Mouse (Mus musculus): Measurements from ENCODE around the gene Uso1.
"Not testable (repeated sequence)": the region's sequence is repeated elsewhere in the genome, so short reads cannot be mapped to it uniquely, and the experiment has no call there.

Gene Uso1

DNA sequence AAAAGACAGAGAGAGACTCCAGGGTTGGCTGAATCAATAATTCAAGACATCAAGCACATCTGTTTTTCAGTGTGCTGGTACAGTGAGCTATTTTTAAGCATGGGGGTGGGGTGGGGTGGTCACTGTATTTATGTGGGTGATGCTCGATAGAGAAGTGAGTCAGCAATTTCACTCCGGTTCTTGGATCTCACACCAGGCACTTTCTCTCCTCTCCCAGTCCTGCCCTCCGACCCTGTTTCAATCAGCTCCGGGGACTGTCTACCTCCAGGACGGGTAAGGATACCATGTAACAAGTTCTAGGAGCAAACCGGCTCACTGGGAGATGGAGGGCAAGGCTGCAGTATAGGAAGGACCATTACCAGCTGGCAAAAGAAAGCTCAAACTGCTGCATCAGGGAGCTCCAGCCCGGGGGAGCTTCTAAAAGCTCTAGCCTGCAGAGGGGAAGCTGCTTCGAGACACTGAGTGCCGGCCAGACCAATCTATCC, 10.6 kb upstream of the Uso1 start:
- DNase-seq (ENCODE audit: low read depth, low spot score): no peak

- DNase-seq (ENCODE audit: low read depth, low spot score): no peak
Measured at GRCm38 (mm10) chr5:92127751-92128150, 10.0 kb upstream of the Uso1 start.

GRCm38 (mm10) chr5:92128570-92128969, 9.2 kb upstream of the Uso1 start:
- no peak for DNase-seq (ENCODE audit: low read depth, low spot score)

DNA sequence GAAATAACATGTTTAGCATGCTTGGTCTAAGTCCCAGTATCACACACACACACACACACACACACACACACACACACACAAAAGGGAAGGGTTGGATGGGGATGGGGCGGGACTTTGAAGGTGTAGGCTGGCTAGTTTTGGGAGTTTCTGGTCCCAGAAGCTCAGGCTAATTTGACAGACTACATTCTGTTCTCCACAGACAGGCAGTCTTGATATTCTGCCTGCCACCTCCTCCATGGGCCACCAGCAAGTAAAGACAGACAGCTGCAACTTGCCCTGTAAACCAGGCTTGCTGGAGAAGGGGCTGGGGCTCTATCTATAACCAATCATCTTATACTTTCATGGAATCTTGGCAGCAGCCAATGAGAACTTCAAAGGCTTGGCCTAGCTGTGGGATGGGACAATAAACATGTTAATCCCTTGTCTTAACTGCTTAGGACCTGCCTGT, 8.4 kb upstream of the Uso1 start:
- DNase-seq (ENCODE audit: low read depth, low spot score): no peak

DNA sequence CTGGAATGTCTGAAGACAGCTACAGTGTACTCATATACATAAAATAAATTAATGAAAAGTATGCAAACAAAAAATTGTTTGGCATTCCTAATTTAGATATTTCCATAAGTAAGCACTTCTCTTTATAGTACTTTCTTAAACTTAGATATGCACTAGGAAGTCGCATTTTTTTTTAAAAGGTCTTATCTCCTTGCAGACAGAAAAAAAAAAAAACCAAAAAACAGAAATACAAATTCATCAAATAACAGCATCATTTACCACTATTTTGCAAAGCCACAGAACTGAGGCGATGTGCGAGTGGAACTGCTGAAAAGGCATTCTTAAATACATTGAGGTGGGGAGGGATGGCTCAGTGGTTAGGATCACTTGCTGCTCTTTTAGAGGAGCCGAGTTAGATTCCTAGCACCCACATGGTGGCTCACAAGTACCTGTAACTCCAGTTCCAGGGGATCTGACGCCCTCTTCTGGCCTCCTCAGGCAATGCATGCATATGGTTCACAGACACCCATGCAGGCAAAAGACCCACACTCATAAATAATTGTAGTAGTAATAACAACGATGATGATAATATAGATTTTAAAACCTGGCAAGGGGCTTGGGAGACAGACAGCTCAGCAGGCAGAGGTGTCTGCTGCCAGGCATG, 7.6 kb upstream of the Uso1 start:
- no peak for DNase-seq (ENCODE audit: low read depth, low spot score)

- DNase-seq (ENCODE audit: low read depth, low spot score): no peak
Measured at GRCm38 (mm10) chr5:92132127-92132526, 5.6 kb upstream of the Uso1 start.

- not testable (repeated sequence) for DNase-seq (ENCODE audit: low read depth, low spot score)
Measured at GRCm38 (mm10) chr5:92133006-92133405, 4.7 kb upstream of the Uso1 start.

- no peak for DNase-seq (ENCODE audit: low read depth, low spot score)
Measured at GRCm38 (mm10) chr5:92134934-92135333, 2.8 kb upstream of the Uso1 start.

- peak; percentile 16 for DNase-seq (ENCODE audit: low read depth, low spot score)
Measured at GRCm38 (mm10) chr5:92136536-92137238, 1.1 kb upstream of the Uso1 start.

- DNase-seq (ENCODE audit: low read depth, low spot score): peak; percentile 68
Measured at GRCm38 (mm10) chr5:92138093-92138621, 419 bp downstream of the Uso1 start.

- DNase-seq (ENCODE audit: low read depth, low spot score): no peak
Measured at GRCm38 (mm10) chr5:92139191-92139590, 1.5 kb downstream of the Uso1 start.

- no peak for DNase-seq (ENCODE audit: low read depth, low spot score)
Measured at GRCm38 (mm10) chr5:92141696-92142095, 4.0 kb downstream of the Uso1 start.

DNA sequence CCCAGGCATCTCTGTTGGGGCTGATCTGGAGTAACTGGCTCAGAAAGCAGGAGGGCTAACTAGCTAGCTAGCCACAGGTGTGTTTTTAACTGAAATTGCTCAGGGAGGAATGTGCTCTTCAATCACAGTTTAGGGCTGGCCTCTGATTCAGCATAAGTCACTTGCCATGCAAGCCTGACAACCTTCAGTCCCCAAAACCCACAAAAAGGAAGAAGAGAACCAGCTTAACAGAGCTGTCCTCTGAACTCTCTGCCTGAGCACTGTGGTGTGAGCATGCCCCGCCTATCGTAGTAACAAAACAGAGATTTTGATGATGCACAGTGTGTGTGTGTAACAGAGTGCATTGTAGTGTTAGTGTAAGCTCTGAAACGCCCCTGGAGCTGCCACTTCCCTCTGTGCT, 4.7 kb downstream of the Uso1 start:
- DNase-seq (ENCODE audit: low read depth, low spot score): peak; percentile 31

DNA sequence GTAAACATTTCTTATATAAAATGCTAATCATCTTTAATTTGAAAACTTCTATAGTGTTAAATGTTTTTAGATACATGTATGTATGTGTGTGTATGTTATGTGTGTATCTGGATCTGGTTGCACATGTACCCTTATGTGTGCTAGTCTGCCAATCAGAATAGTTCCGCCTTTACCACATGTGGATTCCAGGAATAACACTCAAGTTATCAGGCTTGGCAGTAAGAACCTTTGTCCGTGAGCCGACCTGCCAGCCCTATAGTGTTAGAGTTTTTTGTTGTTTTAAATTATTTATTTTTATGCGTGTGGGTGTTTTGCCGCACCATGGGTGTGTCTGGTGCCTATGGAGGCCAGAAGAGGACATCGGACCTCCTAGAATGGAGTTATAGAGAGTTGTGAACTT, 5.9 kb downstream of the Uso1 start:
- no peak for DNase-seq (ENCODE audit: low read depth, low spot score)

DNA sequence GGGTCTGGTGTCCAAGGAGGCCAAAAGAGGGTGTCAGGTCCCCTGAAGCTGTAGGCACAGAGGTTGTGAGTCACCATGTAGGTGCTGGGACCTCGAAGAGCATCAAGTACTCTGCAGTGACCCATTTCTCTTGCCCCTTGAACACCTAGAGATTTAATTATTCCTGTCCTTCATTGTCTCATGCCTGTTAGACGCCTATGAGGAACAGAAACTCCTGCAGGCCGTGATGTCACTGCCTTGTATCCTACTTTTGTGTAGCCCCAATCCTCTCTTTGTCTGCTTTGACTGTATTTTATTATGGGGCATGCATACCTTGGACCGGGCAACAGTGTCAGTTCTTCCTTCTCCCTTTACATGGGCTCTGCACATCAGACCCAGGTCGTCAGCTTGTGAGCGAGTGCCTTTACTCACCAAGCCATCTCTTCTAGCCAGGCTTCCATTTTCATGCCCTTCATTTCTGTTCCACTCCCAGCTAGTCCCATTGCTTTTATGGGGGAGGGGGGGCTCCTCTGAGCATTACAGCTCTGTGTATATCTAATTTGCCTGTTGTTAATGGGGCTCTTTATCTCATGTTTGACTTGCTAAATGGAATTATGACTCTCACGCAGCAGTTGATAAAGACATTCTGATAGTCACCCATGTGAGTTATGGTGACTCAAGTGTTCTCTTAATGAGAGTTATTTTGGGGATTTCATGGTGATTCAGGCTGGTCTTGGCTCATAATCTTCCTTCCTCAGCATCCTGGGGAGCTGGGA, 7.4 kb downstream of the Uso1 start:
- DNase-seq (ENCODE audit: low read depth, low spot score): no peak

DNA sequence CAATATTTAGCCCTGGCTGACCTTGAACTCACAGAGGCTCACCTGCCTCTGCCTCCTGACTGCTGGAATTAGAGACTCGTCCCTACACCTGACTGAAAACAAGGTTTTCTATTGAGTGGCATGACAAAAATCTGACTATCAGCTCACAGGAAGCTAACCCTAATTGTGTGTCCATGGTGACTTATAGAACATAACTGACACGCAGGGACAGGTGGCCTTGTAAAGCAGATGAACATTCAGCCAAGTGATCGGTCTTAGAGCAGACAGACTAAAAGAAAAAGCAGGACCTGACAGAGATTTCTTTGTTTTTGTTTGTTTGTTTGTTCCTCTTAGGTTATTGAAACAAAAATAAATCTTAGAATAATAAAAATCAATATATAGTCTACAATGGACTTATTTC, 10.5 kb downstream of the Uso1 start:
- DNase-seq (ENCODE audit: low read depth, low spot score): no peak

DNA sequence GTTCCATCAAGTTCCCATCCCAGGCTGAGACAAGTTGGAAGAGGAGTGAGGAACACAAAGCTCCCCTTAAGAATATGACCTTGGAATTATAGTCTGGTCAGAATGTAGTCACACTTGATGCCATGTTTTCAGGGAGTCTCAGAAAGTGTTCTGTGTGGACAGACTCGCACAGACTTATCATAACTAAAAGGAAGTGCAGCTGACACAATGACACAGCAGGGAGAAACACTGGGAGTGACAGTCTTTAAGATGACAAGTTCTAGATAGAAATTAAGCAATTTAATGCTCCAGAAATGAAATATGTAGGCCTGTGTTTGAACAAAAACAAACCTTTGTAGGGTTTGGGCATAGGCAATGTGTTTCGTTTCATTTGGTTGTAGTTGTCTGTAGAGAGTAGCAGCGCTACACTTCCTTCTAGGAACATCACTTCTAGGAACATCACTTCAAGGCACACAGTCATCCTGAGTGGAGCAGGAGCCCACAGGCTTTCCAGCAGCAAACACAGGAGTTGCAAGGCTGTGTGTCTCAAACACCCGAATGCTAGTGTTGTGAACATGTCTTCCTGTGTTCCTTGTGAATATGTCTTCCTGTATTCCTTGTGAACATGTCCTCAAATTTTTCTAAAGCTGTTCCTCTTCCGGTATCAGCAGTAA, 11.7 kb downstream of the Uso1 start:
- no peak for DNase-seq (ENCODE audit: low read depth, low spot score)

- no peak for DNase-seq (ENCODE audit: low read depth, low spot score)
Measured at GRCm38 (mm10) chr5:92154861-92155260, 17.1 kb downstream of the Uso1 start.

GRCm38 (mm10) chr5:92165976-92166375, 28.2 kb downstream of the Uso1 start:
- peak; percentile 62 for DNase-seq (ENCODE audit: low read depth, low spot score)

- DNase-seq (ENCODE audit: low read depth, low spot score): peak; percentile 24
Measured at GRCm38 (mm10) chr5:92183071-92183830, 45.5 kb downstream of the Uso1 start.
